Mouse (Mus musculus) cerebellum, postnatal 10 days (tissue): Measurements from ENCODE around the gene Agbl2.

Source experiments
- DNase-seq, 2 experiments: peaks; one replicate each; pipeline ENCODE4 v3.0.0; 2021; ENCODE audit warnings: mixed read lengths in 2 of 2

The Agbl2 gene

GRCm38 (mm10) chr2:90782458-90782857 is at the start of gene Agbl2:
Agbl2 (plus strand) TSS chr2:90782727.
- peak; percentile 24 to 25 for DNase-seq

- no peak for DNase-seq
Measured at GRCm38 (mm10) chr2:90735326-90735725, 47.2 kb upstream of the Agbl2 start.

DNA sequence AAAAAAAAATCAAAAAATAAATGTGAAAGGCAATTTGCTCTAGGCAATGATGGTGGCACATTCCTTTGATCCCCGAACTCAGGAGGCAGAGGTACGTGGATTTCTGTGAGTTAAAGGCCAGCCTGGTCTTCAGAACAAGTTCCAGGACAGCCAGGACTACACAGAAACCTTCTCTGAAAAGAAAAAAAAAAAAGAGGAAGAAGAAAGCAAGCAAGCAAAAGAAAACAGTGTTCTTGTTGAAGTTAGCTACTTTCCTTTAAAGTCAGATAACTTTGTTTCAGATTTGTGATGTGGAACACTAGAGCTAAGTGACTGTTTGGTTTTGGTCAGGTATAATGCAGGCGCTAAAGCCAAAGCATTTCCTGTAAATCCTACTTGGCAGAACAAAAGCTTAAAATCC is 43.7 kb upstream of the Agbl2 start:
- DNase-seq, result no peak

- DNase-seq, result no peak
Measured at GRCm38 (mm10) chr2:90739327-90739726, 43.2 kb upstream of the Agbl2 start.

DNA sequence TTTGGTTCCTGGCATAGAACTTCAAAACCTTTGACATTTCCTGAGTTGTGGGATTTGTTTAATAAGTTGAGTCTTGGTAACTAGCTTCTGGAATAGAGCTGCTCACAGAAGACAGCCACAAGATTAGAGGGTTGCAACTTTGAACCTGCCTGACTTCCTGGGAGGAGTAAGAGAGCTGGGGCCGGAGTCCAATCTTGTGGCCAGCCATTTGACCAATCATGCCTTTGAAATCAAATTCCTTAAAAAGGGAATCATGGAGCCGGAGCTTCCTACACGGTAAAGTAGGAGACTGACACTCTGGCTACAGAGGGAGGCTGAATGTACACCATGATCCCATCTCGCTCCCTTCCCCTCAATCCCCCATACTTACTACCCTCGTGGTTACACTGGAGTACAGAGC is 42.6 kb upstream of the Agbl2 start:
- no peak for DNase-seq

- DNase-seq, result peak; percentile 10 to 28
Measured at GRCm38 (mm10) chr2:90744285-90745052, 38.1 kb upstream of the Agbl2 start.

- DNase-seq, result peak; percentile 97 to 98
Measured at GRCm38 (mm10) chr2:90745053-90745678, 37.4 kb upstream of the Agbl2 start, which contains the start of gene Fnbp4. Fnbp4 (plus strand) TSS chr2:90745370.

DNA sequence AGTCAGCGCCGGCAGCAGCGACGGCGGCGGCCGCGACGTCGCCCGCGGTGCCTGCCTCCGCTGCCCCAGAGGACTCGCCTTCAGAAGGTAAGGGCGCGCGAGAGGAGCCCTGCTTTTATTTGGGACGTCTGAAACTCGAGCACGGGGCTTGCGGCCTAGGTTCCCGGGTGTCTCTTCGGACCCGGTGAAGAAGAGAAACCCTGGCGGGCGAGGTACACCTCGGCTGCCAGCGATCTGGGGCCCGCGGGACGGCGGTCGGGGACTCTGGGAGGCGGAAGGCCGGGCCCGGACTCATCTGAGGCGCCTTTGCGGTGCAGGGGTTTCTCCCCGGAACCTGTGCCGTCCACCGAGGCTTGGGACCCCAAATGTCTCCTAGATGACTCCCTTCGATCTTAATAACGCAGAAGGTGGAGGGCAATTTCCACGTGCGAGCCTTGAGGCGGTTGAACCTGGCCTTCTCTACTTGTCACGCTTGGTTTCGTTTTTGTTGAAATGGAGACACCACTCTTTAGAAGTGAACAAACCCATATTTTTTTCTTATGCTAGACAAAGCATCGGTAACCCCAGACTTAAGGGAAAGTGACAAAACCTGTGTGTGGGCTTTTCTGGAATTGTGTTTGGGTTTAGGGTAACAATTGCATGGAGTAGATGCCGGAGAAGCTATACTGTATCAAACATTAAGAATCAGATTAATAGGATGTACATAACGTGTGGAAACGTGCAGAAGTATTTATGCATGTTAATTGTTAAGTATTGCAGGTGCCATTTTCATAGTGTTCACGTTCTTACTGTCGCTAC is 36.6 kb upstream of the Agbl2 start:
- DNase-seq, result peak in 1 of 2 experiments; percentile 67

- DNase-seq, result peak; percentile 39 to 46
Measured at GRCm38 (mm10) chr2:90746538-90746865, 36.0 kb upstream of the Agbl2 start.

GRCm38 (mm10) chr2:90747131-90747530 is 35.4 kb upstream of the Agbl2 start:
- DNase-seq, result peak in 1 of 2 experiments; percentile 13

GRCm38 (mm10) chr2:90749676-90750459 is 32.7 kb upstream of the Agbl2 start:
- DNase-seq, result no peak

- no peak for DNase-seq
Measured at GRCm38 (mm10) chr2:90753565-90753964, 29.0 kb upstream of the Agbl2 start.

DNA sequence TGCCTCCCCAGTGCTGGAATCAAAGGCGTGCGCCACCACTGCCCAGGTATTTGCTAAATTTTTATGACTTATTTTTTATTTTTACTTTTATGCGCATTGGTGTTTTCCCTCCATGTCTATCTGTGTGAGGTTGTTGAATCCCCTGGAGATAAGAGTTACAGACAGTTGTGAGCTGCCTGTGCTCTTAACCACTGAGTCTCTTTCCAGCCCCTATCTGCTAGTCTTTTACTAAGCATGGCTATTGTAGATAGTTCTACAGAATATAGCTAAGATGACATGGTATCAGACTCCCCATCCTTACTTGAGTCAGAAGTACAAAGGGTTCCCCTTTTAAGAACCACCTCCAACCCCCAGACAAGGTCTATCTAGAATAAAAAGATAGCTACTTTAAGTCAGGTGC is 28.3 kb upstream of the Agbl2 start:
- no peak for DNase-seq

GRCm38 (mm10) chr2:90765123-90765522 is 17.4 kb upstream of the Agbl2 start:
- DNase-seq, result no peak

DNA sequence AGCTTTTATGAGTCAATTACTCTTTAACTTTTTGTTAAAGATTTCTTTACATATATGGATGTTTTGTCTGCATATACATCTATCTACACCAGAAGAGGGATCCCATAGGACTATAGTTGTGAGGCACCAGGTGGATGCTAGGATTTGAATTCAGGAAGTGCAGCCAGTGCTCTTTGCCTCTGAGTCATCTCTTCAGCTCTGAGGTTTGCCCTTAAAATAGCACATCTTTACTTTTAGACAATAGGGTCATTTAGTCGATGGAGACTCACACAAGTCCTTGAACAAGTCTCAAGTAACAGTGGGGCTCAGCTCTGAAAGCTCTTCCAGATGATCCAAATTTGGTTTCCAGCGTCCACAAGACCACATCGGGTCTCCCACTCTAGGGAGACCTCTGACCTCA is 1.2 kb upstream of the Agbl2 start:
- no peak for DNase-seq

DNA sequence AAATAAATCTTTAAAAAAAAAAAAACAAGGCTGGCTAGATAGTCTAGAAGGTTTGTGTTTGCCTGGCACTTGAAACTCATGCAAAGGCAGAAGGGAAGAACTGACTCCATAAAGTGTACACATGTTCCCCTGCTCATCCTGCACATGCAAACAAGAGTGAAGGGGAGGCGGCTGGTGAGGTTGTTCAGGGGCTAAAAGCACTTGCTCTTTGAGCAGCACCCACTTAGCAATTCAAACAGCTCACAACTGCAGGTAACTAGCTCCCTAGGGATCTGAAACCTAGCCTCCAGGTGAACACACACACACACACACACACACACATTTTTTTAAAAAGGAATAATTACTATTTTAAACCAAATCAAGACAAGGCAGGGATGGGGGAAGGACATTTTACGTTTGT is 589 bp upstream of the Agbl2 start:
- no peak for DNase-seq

GRCm38 (mm10) chr2:90782901-90783486 is 467 bp downstream of the Agbl2 start:
- peak; percentile 45 to 50 for DNase-seq

DNA sequence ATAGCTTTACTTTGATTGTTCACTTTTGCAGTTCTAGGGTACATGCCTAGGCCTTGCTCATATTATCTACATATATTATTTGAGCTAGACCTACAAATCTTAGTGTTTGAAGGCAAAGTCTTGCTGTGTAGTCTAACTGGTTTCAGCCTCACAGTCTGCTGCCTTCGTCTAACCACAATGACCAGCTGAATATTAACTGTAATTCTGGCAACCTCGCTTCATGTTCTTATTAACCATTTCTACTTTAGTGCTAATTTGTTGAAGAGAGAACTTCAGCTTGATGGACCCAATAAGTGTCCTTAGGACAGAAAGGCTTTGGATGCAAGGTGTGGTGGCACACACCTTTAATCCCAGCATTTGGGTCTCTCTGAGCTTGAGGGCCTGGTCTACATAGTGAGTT is 5.6 kb downstream of the Agbl2 start:
- no peak for DNase-seq

DNA sequence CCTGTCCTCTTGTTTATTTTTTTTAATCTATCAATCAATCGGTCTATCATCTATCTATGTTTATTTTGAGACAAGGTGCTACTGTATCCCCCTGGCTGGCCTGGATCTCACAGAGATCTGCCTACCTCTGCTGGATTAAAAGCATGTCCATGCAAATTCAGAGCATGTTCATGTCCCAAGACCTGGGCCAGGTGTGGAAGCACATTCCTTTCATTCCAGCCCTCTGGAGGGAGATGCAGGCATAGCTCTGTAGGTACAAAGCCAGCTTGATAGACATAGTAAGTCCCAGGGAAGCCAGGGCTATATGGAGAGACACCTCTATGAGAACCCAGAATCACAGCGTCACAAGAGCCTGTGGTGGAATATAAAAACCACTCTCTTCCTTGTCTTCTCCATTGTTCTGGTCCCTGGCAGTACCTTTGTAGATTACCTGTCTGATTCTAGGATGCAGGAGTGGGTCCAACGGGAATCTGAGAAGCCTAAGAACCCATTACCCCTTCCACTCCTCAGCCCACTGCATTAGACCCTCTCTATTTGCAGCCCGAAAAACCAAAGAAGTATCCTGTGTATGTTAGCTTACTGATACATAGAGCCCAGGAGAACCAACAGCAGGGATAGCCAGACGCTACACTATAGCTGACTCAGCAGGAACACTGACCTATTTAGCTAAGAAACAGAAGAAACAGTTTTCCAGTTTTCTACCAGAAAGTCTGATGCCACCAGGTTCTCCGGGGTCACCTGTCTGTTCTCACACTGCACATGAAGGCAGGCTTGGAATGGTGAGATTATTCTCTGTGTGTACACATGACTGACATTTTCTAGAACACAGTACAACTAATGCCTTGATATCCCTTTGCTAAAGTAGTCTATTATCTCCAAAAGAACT is 26.0 kb downstream of the Agbl2 start:
- no peak for DNase-seq

DNA sequence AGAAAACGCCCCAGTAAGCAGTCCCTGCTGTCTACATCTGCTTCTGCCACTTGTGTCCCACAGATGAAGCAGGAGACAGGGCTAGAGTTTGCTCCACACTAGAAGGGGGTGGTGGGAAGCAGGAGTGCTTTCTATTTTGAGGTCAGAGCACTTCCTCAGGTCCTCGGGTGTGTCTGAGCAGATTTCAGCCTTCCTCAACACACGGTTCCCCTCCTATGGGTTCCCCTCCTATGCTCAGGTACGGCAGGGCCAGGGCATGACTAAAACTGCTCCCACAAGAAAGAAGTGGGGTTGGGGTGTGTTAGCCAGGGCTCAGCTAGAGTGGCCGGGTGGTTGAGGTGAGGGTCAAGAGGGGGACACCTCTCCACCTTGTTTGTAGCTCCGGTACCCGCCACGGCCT is 28.2 kb downstream of the Agbl2 start:
- no peak for DNase-seq

DNA sequence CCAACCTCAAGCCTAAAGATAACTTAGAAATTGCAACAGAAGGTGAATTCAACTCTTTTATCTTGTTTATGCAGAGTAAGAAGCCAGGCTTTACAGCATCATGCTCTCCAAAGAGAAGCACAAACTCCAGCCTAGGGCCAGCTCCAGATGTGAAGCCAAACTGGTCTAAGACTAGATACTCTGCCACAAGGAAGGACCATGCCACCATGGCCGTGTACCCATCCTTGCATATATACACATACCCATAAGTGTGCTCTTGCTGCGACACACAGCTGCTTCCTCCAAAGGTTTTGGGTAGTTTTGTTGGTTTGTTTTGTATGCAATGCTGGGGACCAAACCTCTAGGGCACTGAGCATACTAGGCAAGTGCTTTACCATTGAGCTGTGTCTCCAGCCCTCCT is 32.7 kb downstream of the Agbl2 start:
- no peak for DNase-seq
